Mouse (Mus musculus): ENCODE measurements around the gene Hist1h2ah. TPM values are rescaled to one million over a fixed set of nuclear protein-coding genes. Genes with fewer than 3 reads are reported as not detected.

Gene Hist1h2ah
- total and polyA plus RNA-seq, 2 experiments from 2014 or later = 48.9 TPM; not detected in 1

DNA sequence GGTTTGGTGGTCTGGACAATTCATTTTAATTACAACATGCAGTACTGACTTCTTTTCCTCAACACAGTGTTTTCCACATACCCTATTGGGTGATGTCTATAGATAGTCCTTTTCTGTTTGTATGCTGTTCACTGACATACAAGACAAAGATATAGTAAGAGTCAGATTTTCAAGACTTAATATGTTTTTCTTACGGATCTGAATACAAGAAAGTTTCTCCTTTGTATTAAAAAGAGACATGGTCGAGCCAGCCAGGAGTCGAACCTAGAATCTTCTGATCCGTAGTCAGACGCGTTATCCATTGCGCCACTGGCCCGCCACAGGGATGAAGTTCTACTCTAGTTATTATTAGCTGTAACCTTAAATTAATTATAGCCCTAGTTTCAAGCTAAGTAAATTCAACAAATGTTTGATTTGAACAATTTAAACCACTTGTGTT, 14.4 kb downstream of the Hist1h2ah start:
- no peaks in the 10 kb centered on the region for H3K36me3 ChIP-seq (replicated peaks; ENCODE audit: control insufficient read depth, insufficient read depth, low read length)
- DNase-seq (ENCODE audit: low spot score) = no peak
- 0 out of 2 replicates have a peak, but pooled peaks cover 2% of the 10 kb centered on the region for H3K4me1 ChIP-seq (ENCODE audit: control insufficient read depth, insufficient read depth)
- peak overlapping the region; percentile 93 for H3K4me2 ChIP-seq (ENCODE audit: low read depth, low read length)
- no peaks in the 10 kb centered on the region for H3K9me3 ChIP-seq (replicated peaks; ENCODE audit: control insufficient read depth, low read length)
- H3K27ac ChIP-seq (ENCODE audit: low read depth) = peak overlapping the region; percentile 55
- peak overlapping the region; percentile 52; the same call in 1 of the 2 replicates for H3K9ac ChIP-seq (replicated peaks; ENCODE audit: low read depth, low read length)
- TF ChIP-seq CTCF (IDR thresholded peaks at IDR 0.05; ENCODE audit: low read depth) (no peak), EP300 (IDR thresholded peaks at IDR 0.05; ENCODE audit: low read depth) (no peak)
- WGBS = under 1% methylated on average over 8 of the region's 8 CpGs
- ATAC-seq (ENCODE audit: insufficient read depth, low read depth) = peak; percentile 72
- peak overlapping the region; percentile 62 for H3K4me3 ChIP-seq (ENCODE audit: low read depth, low read length)
- 0 out of 2 replicates have a peak, but pooled peaks cover 7% of the 10 kb centered on the region for H3K27me3 ChIP-seq (ENCODE audit: control insufficient read depth, insufficient read depth, low read length)

DNA sequence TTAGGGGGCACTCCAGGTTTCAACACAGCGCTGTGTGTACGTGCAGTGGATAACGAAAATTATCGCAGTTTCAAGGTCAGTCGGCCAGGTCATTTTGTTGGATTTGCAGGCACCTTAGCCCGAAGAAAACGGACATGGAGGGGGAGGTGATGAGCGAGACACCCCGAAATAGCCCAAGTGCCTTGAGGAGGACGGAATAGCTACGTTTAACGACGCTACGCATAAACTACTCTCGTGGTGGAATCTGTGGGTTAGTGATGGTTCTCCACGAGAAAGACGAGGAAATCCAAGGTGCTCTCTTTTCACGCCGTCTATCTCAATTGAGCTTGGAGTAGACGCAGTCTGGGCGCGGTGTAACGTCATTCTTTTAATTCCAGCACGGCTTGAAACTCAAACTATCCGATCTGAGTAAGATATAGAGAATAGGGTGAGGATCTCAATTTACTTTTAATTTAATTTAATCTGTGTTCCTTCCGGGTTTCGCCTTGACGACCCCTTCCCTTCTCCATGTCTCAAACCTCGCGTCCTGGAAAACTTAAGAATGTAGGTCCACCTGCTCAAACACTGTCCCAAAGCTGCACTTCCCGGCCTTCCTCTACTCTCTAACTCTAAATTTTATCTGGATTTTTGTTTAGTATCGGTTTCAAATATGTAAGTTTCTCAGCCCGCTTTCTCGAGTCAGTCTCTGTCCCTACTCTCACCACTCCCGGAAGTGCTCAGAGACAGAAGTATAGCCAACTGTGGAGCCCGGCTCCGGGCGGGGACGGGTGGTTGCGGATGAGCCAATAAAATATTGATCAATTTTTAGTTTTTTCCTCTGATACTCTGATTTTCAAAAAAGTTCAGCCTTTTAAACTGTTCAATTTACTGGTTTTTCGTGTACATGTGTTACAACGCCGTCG, 15.2 kb downstream of the Hist1h2ah start:
- Histone ChIP-seq H3K4me3 (ENCODE audit: low read depth, low read length) (peak overlapping the region; percentile 62), H3K36me3 (replicated peaks; ENCODE audit: control insufficient read depth, insufficient read depth, low read length) (no peaks in the 10 kb centered on the region), H3K9ac (replicated peaks; ENCODE audit: low read depth, low read length) (peak overlapping the region; percentile 52), H3K27me3 (ENCODE audit: control insufficient read depth, insufficient read depth, low read length) (peaks cover 11% of the 10 kb centered on the region), H3K4me1 (ENCODE audit: control insufficient read depth, insufficient read depth) (0 out of 2 replicates have a peak, but pooled peaks cover 2% of the 10 kb centered on the region), H3K4me2 (ENCODE audit: low read depth, low read length) (peak overlapping the region; percentile 93), H3K27ac (ENCODE audit: low read depth) (no peak overlapping the region), H3K9me3 (replicated peaks; ENCODE audit: control insufficient read depth, low read length) (no peaks in the 10 kb centered on the region)
- TF ChIP-seq EP300 (IDR thresholded peaks at IDR 0.05; ENCODE audit: low read depth) = no peak
- TF ChIP-seq CTCF (IDR thresholded peaks at IDR 0.05; ENCODE audit: low read depth) = no peak
- ATAC-seq (ENCODE audit: insufficient read depth, low read depth) (peak; percentile 61; the same call in 1 of the 2 replicates), DNase-seq (ENCODE audit: low spot score) (no peak)
- under 1% methylated on average over 44 of the region's 44 CpGs for WGBS

DNA sequence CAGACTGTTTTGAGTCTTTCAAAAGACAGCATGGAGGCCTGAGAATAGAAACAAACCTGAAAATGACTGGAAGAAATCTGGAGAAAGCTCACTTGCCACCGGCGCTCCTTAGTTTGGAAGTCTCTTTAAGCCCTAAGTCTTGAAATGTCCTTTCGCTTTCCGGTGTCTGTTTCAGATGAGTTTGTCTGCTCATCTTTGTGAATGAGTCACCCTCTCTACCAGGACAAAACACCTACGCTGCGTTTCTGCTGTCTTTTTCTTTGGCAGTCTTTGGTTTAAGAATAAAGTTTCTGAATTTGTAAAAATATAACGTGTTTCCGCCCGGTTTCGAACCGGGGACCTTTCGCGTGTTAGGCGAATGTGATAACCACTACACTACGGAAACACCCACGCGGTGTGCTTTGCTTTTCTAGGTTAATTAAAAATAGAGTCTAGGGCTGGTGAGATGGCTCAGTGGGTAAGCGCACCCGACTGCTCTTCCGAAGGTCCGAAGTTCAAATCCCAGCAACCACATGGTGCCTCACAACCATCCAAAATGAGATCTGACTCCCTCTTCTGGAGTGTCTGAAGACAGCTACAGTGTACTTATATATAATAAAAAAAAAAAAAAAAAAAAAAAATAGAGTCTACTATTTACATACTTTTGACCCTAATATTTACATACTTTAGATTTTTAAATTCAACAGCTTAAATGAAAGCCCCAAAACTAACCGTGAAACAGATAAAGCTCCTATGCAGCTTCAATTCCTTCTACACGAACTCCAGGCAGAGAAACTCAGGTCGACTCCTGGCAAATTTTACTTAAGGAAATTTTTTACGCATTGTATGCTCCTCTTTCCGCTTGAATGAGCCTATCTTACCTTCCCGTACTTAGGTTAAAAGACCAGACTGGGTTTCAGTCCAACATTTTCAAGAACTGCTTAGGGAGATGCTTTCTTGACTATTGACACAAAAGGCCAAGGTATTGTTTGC, 19.6 kb downstream of the Hist1h2ah start:
- no peaks in the 10 kb centered on the region for H3K36me3 ChIP-seq (replicated peaks; ENCODE audit: control insufficient read depth, insufficient read depth, low read length)
- peak; percentile 79 for ATAC-seq (ENCODE audit: insufficient read depth, low read depth)
- peak overlapping the region; percentile 30; the same call in 1 of the 2 replicates for H3K4me3 ChIP-seq (ENCODE audit: low read depth, low read length)
- H3K4me1 ChIP-seq (ENCODE audit: control insufficient read depth, insufficient read depth) = 0 out of 2 replicates have a peak, but pooled peaks cover 2% of the 10 kb centered on the region
- H3K27ac ChIP-seq (ENCODE audit: low read depth) = no peak overlapping the region
- TF ChIP-seq CTCF (IDR thresholded peaks at IDR 0.05; ENCODE audit: low read depth) = no peak
- H3K27me3 ChIP-seq (ENCODE audit: control insufficient read depth, insufficient read depth, low read length) = peaks cover 49% of the 10 kb centered on the region
- 18% methylated on average over 27 of the region's 27 CpGs for WGBS
- H3K4me2 ChIP-seq (ENCODE audit: low read depth, low read length) = peak overlapping the region; percentile 2; the same call in 1 of the 2 replicates
- no peak overlapping the region for H3K9ac ChIP-seq (replicated peaks; ENCODE audit: low read depth, low read length)
- no peaks in the 10 kb centered on the region for H3K9me3 ChIP-seq (replicated peaks; ENCODE audit: control insufficient read depth, low read length)
- DNase-seq (ENCODE audit: low spot score) = no peak

DNA sequence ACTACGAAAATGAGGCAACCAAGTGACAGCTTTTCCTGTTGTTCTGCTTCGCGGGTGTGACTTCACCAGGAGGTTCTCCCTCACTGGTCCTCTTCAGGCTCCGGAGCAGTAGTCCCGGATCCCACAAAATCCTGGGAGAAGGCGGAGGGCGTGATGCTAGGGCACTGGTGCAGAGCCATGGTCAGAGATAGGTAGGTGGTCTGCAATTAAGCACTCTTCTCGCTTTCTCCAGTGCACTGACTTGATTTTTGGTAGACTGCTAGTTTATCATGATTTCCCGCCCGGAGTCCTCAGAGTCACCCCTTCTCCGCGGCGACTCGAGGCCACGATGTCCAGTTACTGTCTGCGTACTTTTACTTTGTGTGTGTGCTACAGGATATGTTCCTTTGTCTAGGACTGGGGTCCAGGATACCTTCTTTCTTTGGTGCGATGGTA, 20.9 kb downstream of the Hist1h2ah start:
- no peak for ATAC-seq (ENCODE audit: insufficient read depth, low read depth)
- no peak for TF ChIP-seq CTCF (IDR thresholded peaks at IDR 0.05; ENCODE audit: low read depth)
- TF ChIP-seq EP300 (IDR thresholded peaks at IDR 0.05; ENCODE audit: low read depth) = no peak
- 10% methylated on average over 17 of the region's 17 CpGs for WGBS

DNA sequence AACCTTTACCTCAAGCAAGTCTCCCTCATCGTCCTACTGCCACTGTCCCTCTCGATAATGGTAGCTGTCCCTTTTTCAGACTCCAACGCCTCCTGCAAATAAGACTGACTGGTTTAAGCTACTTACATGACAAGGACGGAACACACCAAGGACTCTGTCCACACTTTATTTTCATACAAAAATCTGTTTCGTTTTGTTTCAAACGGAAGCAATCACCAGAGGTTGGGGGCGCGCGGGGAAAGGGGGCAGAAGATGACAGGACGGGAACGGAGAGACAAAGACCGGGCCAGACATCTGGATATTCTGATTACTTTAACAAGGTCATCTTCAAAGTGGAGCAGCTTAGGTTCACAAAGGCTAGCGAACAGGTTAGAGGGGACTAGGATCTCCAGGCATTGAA, 21.7 kb downstream of the Hist1h2ah start:
- Histone ChIP-seq H3K4me2 (ENCODE audit: low read depth, low read length) (no peak overlapping the region), H3K4me1 (ENCODE audit: control insufficient read depth, insufficient read depth) (no peaks in the 10 kb centered on the region), H3K27me3 (ENCODE audit: control insufficient read depth, insufficient read depth, low read length) (peaks cover 70% of the 10 kb centered on the region), H3K4me3 (ENCODE audit: low read depth, low read length) (peak overlapping the region; percentile 30), H3K27ac (ENCODE audit: low read depth) (no peak overlapping the region), H3K9me3 (replicated peaks; ENCODE audit: control insufficient read depth, low read length) (no peaks in the 10 kb centered on the region), H3K9ac (replicated peaks; ENCODE audit: low read depth, low read length) (no peak overlapping the region), H3K36me3 (replicated peaks; ENCODE audit: control insufficient read depth, insufficient read depth, low read length) (no peaks in the 10 kb centered on the region)
- TF ChIP-seq EP300 (IDR thresholded peaks at IDR 0.05; ENCODE audit: low read depth) = no peak
- no peak for TF ChIP-seq CTCF (IDR thresholded peaks at IDR 0.05; ENCODE audit: low read depth)
- no peak for DNase-seq (ENCODE audit: low spot score)
- 25% methylated on average over 13 of the region's 13 CpGs for WGBS
- no peak for ATAC-seq (ENCODE audit: insufficient read depth, low read depth)

More for the DNA sequence above, 20.9 kb downstream of the Hist1h2ah start:
- Histone ChIP-seq H3K9me3 (replicated peaks; ENCODE audit: control insufficient read depth, low read length) (no peaks in the 10 kb centered on the region), H3K36me3 (replicated peaks; ENCODE audit: control insufficient read depth, insufficient read depth, low read length) (no peaks in the 10 kb centered on the region), H3K4me1 (ENCODE audit: control insufficient read depth, insufficient read depth) (no peaks in the 10 kb centered on the region), H3K27ac (ENCODE audit: low read depth) (no peak overlapping the region), H3K4me2 (ENCODE audit: low read depth, low read length) (peak overlapping the region; percentile 35), H3K9ac (replicated peaks; ENCODE audit: low read depth, low read length) (no peak overlapping the region), H3K4me3 (ENCODE audit: low read depth, low read length) (peak overlapping the region; percentile 30), H3K27me3 (ENCODE audit: control insufficient read depth, insufficient read depth, low read length) (peaks cover 62% of the 10 kb centered on the region)
- no peak for DNase-seq (ENCODE audit: low spot score)

Measured in heart, postnatal 0 days (tissue).